Mouse (Mus musculus) hindbrain, embryonic 10.5 days (tissue): ENCODE measurements around the gene Sp4. TPM values are rescaled to one million over a fixed set of nuclear protein-coding genes. Genes with fewer than 3 reads are reported as not detected.

ENCODE experiments used
- polyA plus RNA-seq: library from polyadenylated mRNA; unstranded; fragments of >200 nt; fragmentation: Nextera tagmentation; extraction: Ambion mirVana; gene quantifications from 2 replicates; pipeline ENCODE4 v1.2.1, GENCODE M21; 2016

Sp4 gene
- polyA plus RNA-seq, 1 experiment from 2014 or later, result 10.8 TPM

Other genes starting within 250 kb of the Sp4 start
- 0.29 and 0.65 TPM in 2 replicates for gene Dnah11, start 102.4 kb downstream of the Sp4 start, polyA plus RNA-seq